Mouse (Mus musculus) neural tube, embryonic 11.5 days (tissue): ENCODE data around the gene Supt3. TPM values are rescaled to one million over a fixed set of nuclear protein-coding genes. Genes with fewer than 3 reads are reported as not detected.

Source experiments
- ATAC-seq: fragments of 200-750 bp; cut with Nextera tagmentation; 2 replicates; pipeline ENCODE4 v1.8.0; 2017; ENCODE audit warnings: moderate number of reproducible peaks, mild to moderate bottlenecking, moderate TSS enrichment, moderate library complexity; ENCODE audit not compliant: insufficient read depth, low FRiP score, low TSS enrichment
- DNase-seq: peaks from one replicate; pipeline ENCODE4 v3.0.0-alpha.2; 2015; ENCODE audit warnings: low spot score
- H3K27ac ChIP-seq: fragments of 300-500 bp; sonication (generic); 2 replicates; pipeline ENCODE4 v1.5.1; 2014; ENCODE audit warnings: low read depth, mild to moderate bottlenecking, low read length
- H3K27me3 ChIP-seq: fragments of 300-500 bp; sonication (generic); 2 replicates; pipeline ENCODE4 v1.6.1; 2014; ENCODE audit warnings: mild to moderate bottlenecking, low read length, mixed read lengths; ENCODE audit not compliant: control insufficient read depth, insufficient read depth
- H3K36me3 ChIP-seq: fragments of 300-500 bp; sonication (generic); 2 replicates; pipeline ENCODE4 v1.6.1; 2014; ENCODE audit warnings: mild to moderate bottlenecking, low read length, moderate library complexity, mixed read lengths; ENCODE audit not compliant: control insufficient read depth, insufficient read depth
- H3K4me1 ChIP-seq: fragments of 300-500 bp; sonication (generic); 2 replicates; pipeline ENCODE4 v1.6.1; 2014; ENCODE audit warnings: low read length, mixed read lengths; ENCODE audit not compliant: control insufficient read depth, insufficient read depth
- H3K4me2 ChIP-seq: fragments of 300-500 bp; sonication (generic); 2 replicates; pipeline ENCODE4 v1.6.1; 2014; ENCODE audit warnings: low read depth, mild to moderate bottlenecking, moderate library complexity
- H3K4me3 ChIP-seq: fragments of 300-500 bp; sonication (generic); 2 replicates; pipeline ENCODE4 v1.5.1; 2014; ENCODE audit warnings: low read depth, low read length
- H3K9ac ChIP-seq: fragments of 300-500 bp; sonication (generic); 2 replicates; pipeline ENCODE4 v1.6.1; 2014; ENCODE audit warnings: mild to moderate bottlenecking, low read length
- H3K9me3 ChIP-seq: fragments of 300-500 bp; sonication (generic); 2 replicates; pipeline ENCODE4 v1.6.1; 2016; ENCODE audit warnings: low read length; ENCODE audit not compliant: control insufficient read depth
- whole genome bisulfite sequencing: fragments of 180-500 bp; shearing (Covaris S2); extraction: QIAGEN DNeasy Blood & Tissue Kit; methylation state at CpG from one replicate; pipeline ENCODE4 v1.1.7; 2014; 5-methylcytosine and 5-hydroxymethylcytosine counted together
- polyA plus RNA-seq: library from polyadenylated mRNA; unstranded; fragments of >200 nt; fragmentation: Nextera tagmentation; extraction: Ambion mirVana; gene quantifications from 2 replicates; pipeline ENCODE4 v1.2.1, GENCODE M21; 2014

The Supt3 gene
- polyA plus RNA-seq, 1 experiment from 2014 or later, result 23.4 TPM

DNA sequence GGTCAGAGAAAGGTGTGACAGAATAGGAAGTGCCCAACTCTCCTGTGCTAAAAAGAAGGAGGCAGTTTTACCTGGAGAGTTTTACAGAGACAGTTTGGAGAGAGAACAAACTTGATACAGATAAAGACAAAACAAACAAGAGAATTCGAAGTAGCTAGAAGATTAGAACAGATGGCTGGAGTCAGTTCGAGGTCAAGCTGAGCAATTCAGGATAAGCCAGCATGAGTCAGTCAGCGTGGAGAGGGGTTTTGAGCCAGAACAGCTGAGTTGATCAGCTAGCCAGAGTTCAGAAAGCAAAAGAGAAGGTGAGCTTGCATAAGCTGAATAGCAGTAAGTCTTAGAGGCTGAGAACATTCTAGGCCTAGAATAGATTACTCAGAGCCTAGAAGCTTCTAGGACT is 20.4 kb downstream of the Supt3 start:
- Histone ChIP-seq H3K9me3 (no peaks in the 10 kb centered on the region), H3K9ac (no peak overlapping the region), H3K27ac (no peak overlapping the region), H3K4me1 (no peaks in the 10 kb centered on the region), H3K27me3 (no peaks in the 10 kb centered on the region), H3K4me3 (no peak overlapping the region), H3K4me2 (no peak overlapping the region), H3K36me3 (no peaks in the 10 kb centered on the region)
- 62% methylated on average over 3 of the region's 3 CpGs for WGBS
- no peak for DNase-seq
- ATAC-seq, result no peak

DNA sequence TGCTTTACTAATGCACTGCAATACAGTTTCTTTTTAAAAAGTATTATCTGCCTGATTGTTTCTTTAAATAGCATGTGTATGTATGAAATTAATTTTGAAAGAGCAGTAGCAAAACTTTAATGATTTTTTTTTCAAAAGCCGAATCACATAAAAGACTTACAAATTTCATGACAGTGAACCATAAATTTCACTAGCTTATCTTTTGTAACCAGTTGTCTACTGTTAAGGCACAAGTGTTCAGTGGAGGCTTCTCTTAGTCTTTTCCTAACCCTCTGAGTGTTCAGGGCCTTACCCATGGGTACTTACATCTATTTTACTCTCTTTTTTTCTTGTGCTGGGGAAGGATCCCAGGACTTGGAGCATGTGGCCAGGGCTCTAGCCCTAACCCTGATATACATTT is 30.1 kb downstream of the Supt3 start:
- Histone ChIP-seq H3K27ac (no peak overlapping the region), H3K9ac (no peak overlapping the region), H3K4me1 (no peaks in the 10 kb centered on the region), H3K27me3 (no peaks in the 10 kb centered on the region), H3K4me3 (no peak overlapping the region), H3K4me2 (no peak overlapping the region), H3K36me3 (no peaks in the 10 kb centered on the region), H3K9me3 (no peaks in the 10 kb centered on the region)
- ATAC-seq, result no peak
- WGBS, result 86% methylated on average over 1 of the region's 1 CpGs
- DNase-seq, result no peak

DNA sequence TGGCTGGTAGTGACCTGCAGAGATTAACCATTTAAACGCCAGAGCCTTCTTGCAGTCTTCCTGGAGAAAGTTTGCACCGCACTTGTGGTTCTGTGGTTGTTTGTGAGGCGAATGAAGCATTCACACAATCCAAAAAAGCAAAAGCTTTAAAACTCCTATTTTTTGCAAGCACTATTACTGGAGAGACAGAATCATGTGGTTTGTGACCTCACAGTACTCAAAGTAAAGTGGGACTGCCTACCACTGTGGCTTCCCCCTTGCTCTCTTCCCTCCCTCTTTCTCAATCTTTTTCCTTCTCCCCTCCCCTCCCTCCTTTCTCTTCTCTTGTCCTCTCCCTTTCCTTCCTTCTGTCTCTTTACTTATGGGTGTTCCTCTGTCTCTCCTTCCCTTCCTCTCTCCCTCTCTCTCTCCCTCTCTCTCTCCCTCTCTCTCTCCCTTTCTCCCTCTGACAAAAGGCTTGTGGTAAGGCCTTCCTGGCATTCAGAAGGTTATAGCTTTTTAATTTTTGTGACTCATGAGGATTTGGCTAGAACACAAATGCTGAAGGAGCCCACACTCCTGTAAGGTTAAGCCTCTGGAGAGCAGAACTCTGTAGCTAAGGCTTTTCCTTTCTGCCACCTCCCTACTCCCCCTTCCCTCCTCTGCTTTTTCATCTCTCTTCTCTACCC is 37.7 kb downstream of the Supt3 start, which contains the start of gene Runx2:
Runx2 (minus strand) TSS at position 290 of the 668 bp plus-strand sequence.
- Histone ChIP-seq H3K4me3 (no peak within 1 kb of the TSS), H3K4me1 (no peaks in the 10 kb centered on the region), H3K27ac (no peak within 1 kb of the TSS), H3K4me2 (no peak within 1 kb of the TSS), H3K9me3 (no peaks in the 10 kb centered on the region), H3K36me3 (no peaks in the 10 kb centered on the region), H3K9ac (no peak within 1 kb of the TSS), H3K27me3 (no peaks in the 10 kb centered on the region)
- ATAC-seq (no peak), DNase-seq (no peak)
- WGBS, result 26% methylated on average over 3 of the region's 3 CpGs

DNA sequence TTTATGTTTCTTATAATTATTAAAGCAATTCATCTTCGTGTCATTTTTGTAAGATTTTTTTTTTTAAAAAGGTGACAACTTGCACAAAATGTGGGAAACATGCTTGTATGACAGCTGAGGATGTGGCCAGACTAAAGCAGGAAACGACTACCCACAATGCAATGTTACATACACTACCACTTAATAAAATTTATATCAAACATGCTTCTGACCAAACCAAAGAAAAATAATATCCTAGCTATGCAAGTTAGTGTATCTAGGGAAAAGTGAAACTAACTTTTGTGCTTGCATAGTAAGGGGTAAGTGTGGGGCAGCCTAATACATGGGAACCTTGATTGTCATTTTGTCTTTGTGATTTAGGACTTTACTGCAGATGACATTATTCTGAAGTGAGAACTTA is 41.9 kb downstream of the Supt3 start:
- Histone ChIP-seq H3K4me2 (no peak overlapping the region), H3K9me3 (no peaks in the 10 kb centered on the region), H3K4me3 (no peak overlapping the region), H3K27ac (no peak overlapping the region), H3K27me3 (no peaks in the 10 kb centered on the region), H3K4me1 (no peaks in the 10 kb centered on the region), H3K36me3 (no peaks in the 10 kb centered on the region), H3K9ac (no peak overlapping the region)
- 87% methylated on average over 2 of the region's 2 CpGs for WGBS
- DNase-seq (no peak), ATAC-seq (no peak)

DNA sequence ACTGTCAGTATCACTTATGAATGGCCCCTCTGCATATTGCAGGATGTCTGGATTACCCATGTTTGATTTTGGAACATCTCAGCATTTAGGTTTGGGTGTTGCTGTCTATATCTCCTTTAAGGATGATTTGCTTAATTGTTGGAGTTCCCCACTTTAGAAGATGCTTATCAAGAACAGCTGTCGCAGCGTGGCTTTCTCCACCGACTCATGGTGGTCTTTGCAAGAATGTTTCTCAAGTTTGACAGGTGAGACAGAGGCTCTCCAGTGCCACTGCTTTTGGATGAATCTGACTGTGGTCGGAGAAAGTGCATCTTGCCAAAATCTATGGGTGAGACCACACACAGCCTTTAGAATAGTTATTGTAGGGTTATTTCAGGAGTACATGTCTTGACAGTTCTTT is 42.9 kb downstream of the Supt3 start:
- Histone ChIP-seq H3K9me3 (no peaks in the 10 kb centered on the region), H3K4me1 (no peaks in the 10 kb centered on the region), H3K27ac (no peak overlapping the region), H3K36me3 (no peaks in the 10 kb centered on the region), H3K27me3 (no peaks in the 10 kb centered on the region), H3K4me3 (no peak overlapping the region), H3K9ac (no peak overlapping the region), H3K4me2 (no peak overlapping the region)
- 81% methylated on average over 4 of the region's 4 CpGs for WGBS
- ATAC-seq (no peak), DNase-seq (no peak)

DNA sequence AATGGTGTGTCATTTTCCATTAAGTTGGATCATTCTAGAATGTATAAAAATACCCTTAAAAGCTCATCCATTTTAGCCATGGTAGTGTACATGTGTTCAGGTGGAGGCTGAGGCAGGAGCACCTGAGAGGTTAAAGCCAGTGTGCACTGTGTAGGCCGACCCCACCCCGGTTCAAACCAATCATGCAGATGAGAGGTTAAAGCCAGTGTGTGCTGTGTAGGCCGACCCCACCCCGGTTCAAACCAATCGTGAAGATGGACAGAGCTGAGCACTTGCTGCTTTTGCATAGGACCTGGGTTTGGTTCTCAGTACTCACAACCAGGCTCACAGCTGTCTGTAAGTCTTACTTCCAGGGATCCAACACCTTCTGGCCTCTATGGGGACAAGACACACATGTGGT is 45.0 kb downstream of the Supt3 start:
- no peak overlapping the region for H3K4me2 ChIP-seq
- ATAC-seq (no peak), DNase-seq (no peak)
- no peaks in the 10 kb centered on the region for H3K9me3 ChIP-seq
- H3K27ac ChIP-seq, result no peak overlapping the region
- no peak overlapping the region for H3K9ac ChIP-seq
- no peak overlapping the region for H3K4me3 ChIP-seq
- WGBS, result 89% methylated on average over 5 of the region's 5 CpGs
- no peaks in the 10 kb centered on the region for H3K4me1 ChIP-seq
- no peaks in the 10 kb centered on the region for H3K27me3 ChIP-seq
- H3K36me3 ChIP-seq, result no peaks in the 10 kb centered on the region

DNA sequence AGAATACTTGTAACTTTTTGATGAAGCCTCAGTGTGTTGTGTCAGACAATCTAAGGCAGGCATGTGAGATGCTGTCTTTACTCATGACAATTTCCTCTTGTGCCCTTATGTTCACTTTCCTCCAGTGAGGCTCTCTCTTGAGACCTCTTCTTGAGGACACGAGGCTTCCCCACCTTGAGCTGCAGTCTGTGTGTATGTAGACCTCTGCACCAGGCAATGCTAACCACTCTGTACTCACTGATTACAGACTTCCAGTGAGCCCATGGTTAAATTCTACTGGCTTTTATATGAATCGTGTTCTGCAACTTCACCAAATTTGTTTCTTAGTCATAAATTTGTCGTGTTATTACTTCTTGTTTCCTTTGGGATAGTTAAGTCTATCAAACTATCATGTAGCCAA is 50.2 kb downstream of the Supt3 start:
- H3K9me3 ChIP-seq, result no peaks in the 10 kb centered on the region
- no peaks in the 10 kb centered on the region for H3K27me3 ChIP-seq
- ATAC-seq (no peak), DNase-seq (no peak)
- no peak overlapping the region for H3K27ac ChIP-seq
- H3K4me3 ChIP-seq, result no peak overlapping the region
- H3K4me1 ChIP-seq, result no peaks in the 10 kb centered on the region
- 87% methylated on average over 3 of the region's 3 CpGs for WGBS
- no peaks in the 10 kb centered on the region for H3K36me3 ChIP-seq
- H3K9ac ChIP-seq, result no peak overlapping the region
- no peak overlapping the region for H3K4me2 ChIP-seq

DNA sequence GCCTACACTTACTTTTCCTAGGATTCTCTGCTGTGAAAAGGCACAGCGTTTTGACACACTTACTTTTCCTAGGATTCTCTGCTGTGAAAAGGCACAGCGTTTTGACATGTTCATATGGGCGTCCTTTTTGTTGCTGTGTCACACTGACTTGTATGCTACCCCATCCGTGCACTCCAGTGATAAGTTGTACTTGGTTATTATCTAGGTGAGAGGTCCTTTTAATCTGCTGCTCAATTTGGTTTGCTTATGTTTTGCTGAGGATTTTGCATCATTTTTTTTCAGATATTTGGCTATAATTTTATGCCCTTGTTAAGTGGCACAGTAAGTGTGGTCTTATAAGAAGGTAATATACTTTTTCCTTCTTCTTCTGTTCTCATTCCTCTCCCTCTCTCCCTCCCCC is 51.0 kb downstream of the Supt3 start:
- DNase-seq (no peak), ATAC-seq (no peak)
- Histone ChIP-seq H3K4me2 (no peak overlapping the region), H3K9me3 (no peaks in the 10 kb centered on the region), H3K36me3 (no peaks in the 10 kb centered on the region), H3K27me3 (no peaks in the 10 kb centered on the region), H3K27ac (no peak overlapping the region), H3K9ac (no peak overlapping the region), H3K4me3 (no peak overlapping the region), H3K4me1 (no peaks in the 10 kb centered on the region)
- WGBS, result 89% methylated on average over 4 of the region's 4 CpGs

DNA sequence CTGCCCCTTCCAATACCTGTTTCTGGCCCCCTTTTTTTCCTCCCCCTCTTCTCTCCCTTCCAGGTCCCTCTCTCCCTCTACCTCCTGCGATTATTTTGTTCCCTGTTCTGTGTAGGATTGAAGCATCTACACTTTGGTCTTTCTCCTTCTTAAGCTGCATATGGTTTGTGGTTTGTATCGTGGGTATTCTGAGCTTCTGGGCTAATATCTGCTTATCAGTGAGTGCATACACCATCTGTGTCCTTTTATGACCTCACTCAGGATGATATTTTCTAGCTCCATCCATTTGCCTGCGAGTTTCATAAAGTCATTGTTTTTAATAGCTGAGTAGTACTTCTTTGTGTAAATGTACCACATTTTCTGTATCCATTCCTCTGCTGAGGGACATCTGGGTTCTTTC is 52.6 kb downstream of the Supt3 start:
- Histone ChIP-seq H3K4me1 (no peaks in the 10 kb centered on the region), H3K9me3 (no peaks in the 10 kb centered on the region), H3K27ac (no peak overlapping the region), H3K36me3 (no peaks in the 10 kb centered on the region), H3K4me2 (no peak overlapping the region), H3K27me3 (no peaks in the 10 kb centered on the region), H3K9ac (no peak overlapping the region), H3K4me3 (no peak overlapping the region)
- WGBS, result 93% methylated on average over 3 of the region's 3 CpGs
- DNase-seq (no peak), ATAC-seq (no peak)
